Mouse (Mus musculus) CH12.LX (cell line): ENCODE results near the gene Chit1.

Experiments used
- BHLHE40 ChIP-seq: IDR thresholded peaks from 2 replicates; pipeline ENCODE4 v1.6.1; 2011; ENCODE audit warnings: mild to moderate bottlenecking, low read depth, low read length, improper control_type of control experiment
- CTCF ChIP-seq, 2 experiments: IDR thresholded peaks in 1 of 2; conservative IDR thresholded peaks in 1 of 2; 2 replicates each; pipeline ENCODE4 v1.5.1; 2011 to 2012; ENCODE audit warnings: low read depth in 2 of 2, low read length in 2 of 2, improper control_type of control experiment in 1 of 2, inconsistent platforms in 1 of 2, mild to moderate bottlenecking in 1 of 2, moderate library complexity in 1 of 2
- ELF1 ChIP-seq: IDR thresholded peaks from 2 replicates; pipeline ENCODE4 v1.6.1; 2014; ENCODE audit warnings: low read depth, mild to moderate bottlenecking, inconsistent platforms, low read length, improper control_type of control experiment
- EP300 ChIP-seq: IDR thresholded peaks from 2 replicates; pipeline ENCODE4 v1.6.1; 2011; ENCODE audit warnings: low read length, improper control_type of control experiment
- GABPA ChIP-seq: IDR thresholded peaks from 2 replicates; pipeline ENCODE4 v1.6.1; 2012; ENCODE audit warnings: low read depth, low read length, improper control_type of control experiment, inconsistent platforms; ENCODE audit not compliant: insufficient replicate concordance
- MAX ChIP-seq: IDR thresholded peaks from 2 replicates; pipeline ENCODE4 v1.6.1; 2011; ENCODE audit warnings: low read length, improper control_type of control experiment
- MAZ ChIP-seq: IDR thresholded peaks from 2 replicates; pipeline ENCODE4 v1.6.1; 2012; ENCODE audit warnings: low read depth, mild to moderate bottlenecking, inconsistent platforms, low read length, improper control_type of control experiment, moderate library complexity
- MYC ChIP-seq: IDR thresholded peaks from 2 replicates; pipeline ENCODE4 v1.6.1; 2011; ENCODE audit warnings: low read depth, mild to moderate bottlenecking, improper control_type of control experiment, low read length
- POLR2A ChIP-seq: IDR thresholded peaks from 2 replicates; pipeline ENCODE4 v1.6.1; 2011; ENCODE audit warnings: low read depth, mild to moderate bottlenecking, improper control_type of control experiment, low read length
- POLR2AphosphoS2 ChIP-seq: IDR thresholded peaks from 2 replicates; pipeline ENCODE4 v1.6.1; 2011; ENCODE audit warnings: low read depth, low read length, improper control_type of control experiment

GRCm38 (mm10) chr1:134071411-134072018 lies 39.5 kb upstream of the Chit1 start:
- TF ChIP-seq EP300 (no peak), CTCF (conservative IDR thresholded peaks at IDR 0.05 in 1 of 2, IDR thresholded peaks at IDR 0.05 in 1 of 2; ENCODE audit: low read depth in 2 of 2, low read length in 2 of 2) (no peak), POLR2A (no peak), MAZ (no peak), POLR2AphosphoS2 (no peak), BHLHE40 (no peak), MAX (no peak), MYC (no peak), GABPA (no peak), ELF1 (no peak)
